In genomic region chr13:9340293-9340692, GRCm38 (mm10) we compare ENCODE assay signal across 23 mouse cellular contexts.
DNase-seq lines count a peak whose midpoint lies in the region; ATAC-seq and TF ChIP-seq lines count a peak whose summit lies in the region.
"Had no signal": no experiment of that assay in that cellular context is flagged by ENCODE, and none has a peak within 500 bp of the region (broad histone marks: within the 10 kb centered on the region; RNA-seq: fewer than 3 reads in every experiment).

No protein-coding gene starts in this region.

- WGBS in intestine, embryonic 15.5 days: 70% methylated on average over 4 of the region's 4 CpGs
- WGBS in intestine, postnatal 0 days: 45% methylated on average over 4 of the region's 4 CpGs
- 74% methylated on average over 4 of the region's 4 CpGs for whole genome bisulfite sequencing in stomach, postnatal 0 days

- no peaks in the 10 kb centered on the region for H3K9me3 ChIP-seq in intestine, embryonic 15.5 days
- no peaks in the 10 kb centered on the region for H3K9me3 ChIP-seq in intestine, postnatal 0 days (ENCODE audit: control insufficient read depth)
- H3K9me3 ChIP-seq in stomach, postnatal 0 days (ENCODE audit: control insufficient read depth, low read length): no peaks in the 10 kb centered on the region
- H3K9me3 ChIP-seq: embryonic facial prominence, embryonic 10.5 days; embryonic facial prominence, embryonic 12.5 days; forebrain, embryonic 13.5 days; forebrain, embryonic 15.5 days; G1E had no signal

- peak; percentile 49 for ATAC-seq in intestine, embryonic 15.5 days
- peak; percentile 51 for ATAC-seq in intestine, postnatal 0 days
- peak; percentile 51; the same call in 1 of the 2 replicates for ATAC-seq in stomach, postnatal 0 days (ENCODE audit: low FRiP score, low TSS enrichment)
- ATAC-seq: activated CD4-positive, CD25-positive, alpha-beta regulatory T cell, adult 4 months; CD4-positive, CD25-positive, alpha-beta regulatory T cell, adult 4 months; forebrain, embryonic 13.5 days; forebrain, embryonic 15.5 days; forebrain, postnatal 0 days; Patski had no signal

- no peak overlapping the region for H3K9ac ChIP-seq in intestine, embryonic 15.5 days
- no peak overlapping the region for H3K9ac ChIP-seq in intestine, postnatal 0 days (ENCODE audit: low read depth, low read length)
- H3K9ac ChIP-seq in stomach, postnatal 0 days (ENCODE audit: low read length): no peak overlapping the region
- H3K9ac ChIP-seq: embryonic facial prominence, embryonic 12.5 days; forebrain, embryonic 13.5 days; forebrain, embryonic 15.5 days; forebrain, postnatal 0 days had no signal

- no peak overlapping the region for H3K4me2 ChIP-seq in intestine, embryonic 15.5 days (replicated peaks)
- no peak overlapping the region for H3K4me2 ChIP-seq in intestine, postnatal 0 days (replicated peaks; ENCODE audit: low read depth)
- no peak overlapping the region for H3K4me2 ChIP-seq in stomach, postnatal 0 days (replicated peaks; ENCODE audit: low read depth)
- H3K4me2 ChIP-seq: embryonic facial prominence, embryonic 12.5 days; forebrain, embryonic 13.5 days; forebrain, embryonic 15.5 days had no signal

- DNase-seq in stomach, postnatal 0 days (ENCODE audit: low spot score): no peak
- no peak for DNase-seq in kidney, postnatal 4 days
- no peak for DNase-seq in thymus, postnatal 36 days
- DNase-seq: adrenal gland, adult 8-10 months; adrenal gland, postnatal 14 days; adrenal gland, postnatal 36 days; B cell, adult 2 months; cerebellum, adult 11-12 months; cerebellum, adult 9-10 months; cerebellum, postnatal 10 days; cerebellum, postnatal 25 days; forebrain, postnatal 0 days had no signal

- no peak for TF ChIP-seq CTCF in intestine, postnatal 0 days (IDR thresholded peaks at IDR 0.05; ENCODE audit: low read depth)
- TF ChIP-seq CTCF in stomach, postnatal 0 days (IDR thresholded peaks at IDR 0.05; ENCODE audit: low read depth): no peak

- no peak overlapping the region for H3K4me3 ChIP-seq in intestine, embryonic 15.5 days (replicated peaks)
- no peak overlapping the region for H3K4me3 ChIP-seq in intestine, postnatal 0 days (ENCODE audit: low read depth, low read length)
- H3K4me3 ChIP-seq in stomach, postnatal 0 days (ENCODE audit: low read depth, low read length): no peak overlapping the region
- H3K4me3 ChIP-seq: embryonic facial prominence, embryonic 10.5 days; embryonic facial prominence, embryonic 12.5 days; forebrain, embryonic 13.5 days; forebrain, embryonic 15.5 days had no signal

- H3K27ac ChIP-seq in intestine, embryonic 15.5 days: no peak overlapping the region
- H3K27ac ChIP-seq in intestine, postnatal 0 days (ENCODE audit: low read depth, low read length): no peak overlapping the region
- H3K27ac ChIP-seq in stomach, postnatal 0 days (replicated peaks): no peak overlapping the region
- H3K27ac ChIP-seq: embryonic facial prominence, embryonic 10.5 days; embryonic facial prominence, embryonic 12.5 days; forebrain, embryonic 13.5 days; forebrain, embryonic 15.5 days had no signal

- no peaks in the 10 kb centered on the region for H3K36me3 ChIP-seq in intestine, embryonic 15.5 days
- H3K36me3 ChIP-seq in intestine, postnatal 0 days (ENCODE audit: control insufficient read depth, insufficient read depth): no peaks in the 10 kb centered on the region
- no peaks in the 10 kb centered on the region for H3K36me3 ChIP-seq in stomach, postnatal 0 days (ENCODE audit: control insufficient read depth, insufficient read depth, low read length)
- H3K36me3 ChIP-seq: embryonic facial prominence, embryonic 10.5 days; embryonic facial prominence, embryonic 12.5 days; forebrain, embryonic 15.5 days; G1E had no signal

- no peak for TF ChIP-seq EP300 in stomach, postnatal 0 days (optimal IDR thresholded peaks at IDR 0.05)

- no peaks in the 10 kb centered on the region for H3K27me3 ChIP-seq in intestine, embryonic 15.5 days (replicated peaks)
- H3K27me3 ChIP-seq in intestine, postnatal 0 days (replicated peaks; ENCODE audit: control insufficient read depth, insufficient read depth, low read length): no peaks in the 10 kb centered on the region
- H3K27me3 ChIP-seq in stomach, postnatal 0 days (ENCODE audit: control insufficient read depth, insufficient read depth, low read length): no peaks in the 10 kb centered on the region
- H3K27me3 ChIP-seq: CH12.LX; embryonic facial prominence, embryonic 12.5 days; forebrain, embryonic 13.5 days; forebrain, embryonic 15.5 days; Patski had no signal

- H3K4me1 ChIP-seq in intestine, embryonic 15.5 days (replicated peaks): no peaks in the 10 kb centered on the region
- no peaks in the 10 kb centered on the region for H3K4me1 ChIP-seq in intestine, postnatal 0 days (replicated peaks; ENCODE audit: control insufficient read depth, insufficient read depth, low read length)
- no peaks in the 10 kb centered on the region for H3K4me1 ChIP-seq in stomach, postnatal 0 days (replicated peaks; ENCODE audit: control insufficient read depth, insufficient read depth)
- H3K4me1 ChIP-seq: embryonic facial prominence, embryonic 10.5 days; embryonic facial prominence, embryonic 12.5 days; forebrain, embryonic 13.5 days; forebrain, embryonic 15.5 days had no signal
